Mouse (Mus musculus) 416B (cell line): ENCODE measurements around the gene Nr1d2.
"Not testable (repeated sequence)": the region's sequence is repeated elsewhere in the genome, so short reads cannot be mapped to it uniquely, and the experiment has no call there.

Source experiments
- DNase-seq: peaks from one replicate; pipeline ENCODE4 v3.0.0; 2011; ENCODE audit warnings: low read depth

Nr1d2 gene

DNA sequence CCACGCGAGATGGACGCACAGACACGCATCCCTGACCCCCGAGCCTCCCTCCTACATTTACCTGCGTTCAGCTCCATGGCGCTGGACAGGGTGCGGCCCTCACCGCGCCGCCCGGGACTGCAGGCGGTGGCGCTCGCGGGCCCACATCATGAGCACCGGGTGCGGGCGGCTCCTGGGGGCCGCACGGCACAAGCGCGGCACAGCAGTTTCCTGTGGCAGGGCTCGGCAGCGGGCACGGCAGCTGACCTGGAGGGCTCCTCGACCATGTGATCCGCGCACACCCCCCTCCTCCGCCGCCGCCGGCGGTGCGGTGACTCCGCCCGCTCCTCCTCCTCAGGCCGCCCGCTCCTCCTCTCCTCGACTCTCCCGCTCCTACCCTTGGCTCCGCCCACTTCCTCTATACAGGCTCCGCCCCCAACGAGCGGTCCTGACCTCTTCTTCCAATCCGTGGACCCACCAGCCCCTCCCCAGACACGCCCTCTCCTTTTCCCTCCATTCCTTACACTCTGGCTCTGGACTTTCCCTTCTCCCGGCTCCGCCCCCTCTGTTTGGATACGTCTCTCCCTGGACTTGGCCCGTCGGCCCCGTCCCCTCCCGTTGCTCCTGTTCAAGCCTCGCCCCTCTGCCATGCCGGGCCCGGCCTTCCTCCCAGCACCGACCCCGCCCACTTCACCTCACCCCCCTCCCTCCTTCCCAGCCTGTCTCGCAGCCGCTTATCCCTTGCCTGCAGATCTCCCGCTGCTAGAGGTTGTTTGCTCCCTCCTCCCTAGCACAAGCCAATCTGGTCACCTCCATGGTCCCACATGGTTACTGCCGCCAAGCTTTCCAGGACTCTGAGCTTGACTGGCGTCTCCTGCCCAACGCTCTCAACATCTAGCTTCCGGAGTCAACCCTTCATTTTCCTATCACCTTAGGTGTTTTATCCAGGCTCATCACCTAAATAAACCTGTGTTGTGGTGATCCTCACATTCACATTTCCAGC, at the start of gene Nr1d2:
Gene Nr1d2 (minus strand): TSS at position 378 of the 982 bp plus-strand sequence.
- DNase-seq, result peak; percentile 97

- no peak for DNase-seq
These were observed 48.5 kb upstream of the Nr1d2 start for GRCm38 (mm10) chr14:18287391-18287790.

DNA sequence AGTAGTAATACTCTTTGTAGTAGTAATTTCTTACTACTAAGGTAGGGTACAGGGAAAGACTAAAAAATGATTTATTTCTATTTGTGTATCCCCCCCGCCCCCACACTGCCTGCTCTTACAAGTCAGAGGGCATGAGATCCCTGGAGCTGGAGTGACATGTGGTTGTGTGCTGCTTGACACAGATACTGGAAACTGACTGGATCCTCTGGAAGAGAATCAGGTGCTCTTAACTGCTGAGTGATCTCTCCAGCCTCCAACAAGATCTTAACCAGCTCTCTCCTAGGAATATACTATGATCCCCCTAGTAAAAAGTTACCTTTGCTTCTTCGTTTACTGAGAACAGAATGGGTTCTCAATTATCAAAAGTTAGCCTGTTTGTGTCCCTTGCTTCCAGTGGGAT, 47.5 kb upstream of the Nr1d2 start:
- DNase-seq, result no peak

DNA sequence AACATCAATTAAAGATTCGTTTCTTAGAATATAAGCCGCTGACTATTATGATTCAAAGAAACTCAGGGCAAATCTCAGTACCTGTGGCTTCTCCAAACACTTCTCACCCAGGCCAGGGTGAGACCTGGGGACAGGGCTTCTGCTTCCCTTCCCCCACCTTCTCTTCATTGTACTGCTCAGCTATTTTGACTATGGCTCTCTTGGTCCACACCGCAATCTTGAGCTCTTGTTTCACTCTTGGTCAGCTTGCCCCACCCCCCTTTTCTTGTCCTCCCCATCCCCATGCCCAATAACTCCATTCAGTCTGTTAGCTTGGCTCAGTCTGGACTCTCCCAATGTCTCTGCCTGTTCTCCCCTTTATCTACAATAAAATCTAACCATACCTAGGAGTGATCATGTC, 46.5 kb upstream of the Nr1d2 start:
- no peak for DNase-seq

GRCm38 (mm10) chr14:18284581-18284980, 45.7 kb upstream of the Nr1d2 start:
- DNase-seq, result peak; percentile 63

- no peak for DNase-seq
These were observed 41.4 kb upstream of the Nr1d2 start for GRCm38 (mm10) chr14:18280375-18280774.

DNA sequence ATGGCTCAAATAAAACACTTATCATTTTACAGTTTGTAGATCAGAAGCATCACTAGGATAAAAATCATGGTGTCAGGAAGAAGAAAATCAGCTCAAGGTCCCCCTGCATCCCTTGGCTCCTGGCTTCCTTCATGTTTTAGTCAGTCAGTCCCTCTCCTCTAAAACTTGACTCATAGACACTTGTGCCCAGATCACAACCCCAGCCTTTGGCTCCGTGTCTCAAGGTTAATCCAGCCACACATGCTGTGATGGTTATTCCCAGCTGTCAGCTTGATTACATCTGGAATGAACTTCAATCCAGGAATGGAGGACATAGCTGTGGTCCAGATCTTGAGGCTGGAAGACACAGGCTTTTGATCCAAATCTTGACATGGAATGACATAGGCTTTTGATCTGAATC, 35.6 kb upstream of the Nr1d2 start:
- no peak for DNase-seq

DNA sequence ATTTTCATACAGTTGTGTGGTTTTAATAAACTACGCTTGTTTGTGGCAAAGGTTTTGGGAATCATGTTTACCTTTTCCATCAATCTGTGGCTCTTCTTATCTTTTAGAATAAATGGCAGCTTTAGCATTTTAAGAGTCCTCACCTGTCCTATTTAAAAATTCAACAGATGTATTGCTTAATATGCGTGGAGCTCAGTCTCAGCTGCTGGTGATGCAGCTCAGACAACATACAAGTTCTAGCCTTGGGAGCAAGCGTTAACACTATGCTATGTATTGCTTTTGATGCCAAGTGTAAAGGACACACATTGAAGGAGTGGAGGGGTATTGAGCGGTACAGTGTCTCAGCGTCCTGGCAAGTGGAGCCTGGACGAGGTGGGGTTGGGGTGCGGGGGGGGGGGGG, 32.7 kb upstream of the Nr1d2 start:
- peak; percentile 46 for DNase-seq

GRCm38 (mm10) chr14:18270529-18271441, 31.9 kb upstream of the Nr1d2 start, which contains the start of the genes Nkiras1 and Rpl15:
Nkiras1 (plus strand) TSS chr14:18271136.
Rpl15 (minus strand) TSS chr14:18271391.
- peak; percentile 99 for DNase-seq

- DNase-seq, result not testable (repeated sequence)
These were observed 31.1 kb upstream of the Nr1d2 start for GRCm38 (mm10) chr14:18269947-18270528.

DNA sequence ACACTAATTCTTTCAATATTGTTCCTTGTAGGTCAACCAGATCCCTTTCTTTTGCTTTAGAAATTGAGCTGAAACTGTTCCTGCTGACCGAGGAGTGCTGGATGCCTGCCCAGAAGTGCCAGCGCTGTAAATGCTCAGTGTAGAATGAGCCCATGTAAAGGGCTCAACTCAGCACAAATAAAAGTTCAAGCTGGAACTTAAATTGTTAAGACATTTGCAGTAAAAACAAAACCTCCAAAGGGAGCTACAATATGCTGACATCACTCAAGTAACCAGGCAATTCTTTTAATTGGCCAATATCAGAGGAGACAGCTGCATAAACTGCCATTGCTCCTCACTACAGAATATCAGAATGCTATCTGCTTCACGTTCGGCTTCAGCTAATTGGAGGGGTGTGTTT, 24.5 kb upstream of the Nr1d2 start:
- DNase-seq, result no peak

- DNase-seq, result no peak
These were observed 22.3 kb upstream of the Nr1d2 start for GRCm38 (mm10) chr14:18261203-18261602.

DNA sequence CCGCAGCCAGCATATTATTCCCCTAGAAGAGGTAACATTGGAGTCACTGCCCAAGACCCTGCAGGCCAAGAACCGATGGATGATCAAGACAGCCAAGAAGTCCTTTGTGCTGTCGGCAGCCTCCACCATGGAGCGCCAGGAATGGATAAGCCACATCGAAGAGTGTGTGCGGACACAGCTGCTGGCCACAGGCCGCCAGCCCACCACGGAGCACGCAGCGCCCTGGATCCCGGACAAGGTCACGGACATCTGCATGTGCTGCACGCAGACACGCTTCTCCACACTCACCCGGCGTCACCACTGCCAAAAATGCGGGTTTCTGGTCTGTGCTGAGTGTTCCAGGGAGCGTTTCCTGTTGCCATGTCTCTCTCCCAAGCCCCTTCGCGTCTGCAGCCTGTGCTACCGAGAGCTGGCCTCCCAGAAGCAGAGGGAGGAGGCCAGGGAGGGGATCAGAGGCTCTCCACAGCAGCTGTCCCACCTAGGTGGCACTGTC, 3.8 kb upstream of the Nr1d2 start:
- DNase-seq, result no peak

DNA sequence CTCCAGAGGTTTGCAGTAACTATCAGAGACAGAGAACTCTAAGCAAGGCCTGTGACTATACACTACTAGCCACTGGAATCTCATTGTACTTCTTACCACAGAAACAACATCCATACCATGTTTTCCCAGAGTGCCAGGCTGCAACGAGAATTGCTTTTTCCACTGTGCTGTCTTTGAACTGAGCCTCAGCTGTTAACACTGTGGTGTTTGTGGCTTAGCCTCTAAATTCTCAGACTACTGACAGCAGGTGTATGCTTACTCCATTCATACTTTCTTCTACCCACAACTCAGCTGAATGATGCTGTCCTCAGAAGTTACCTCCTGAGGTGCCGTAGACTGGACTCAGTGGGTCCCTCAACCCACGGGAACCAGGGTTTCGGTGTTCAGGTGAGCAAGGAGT, 2.9 kb upstream of the Nr1d2 start:
- no peak for DNase-seq

- no peak for DNase-seq
These were observed 1.2 kb upstream of the Nr1d2 start for GRCm38 (mm10) chr14:18240132-18240531.

- DNase-seq, result peak; percentile 97
These were observed 687 bp downstream of the Nr1d2 start for GRCm38 (mm10) chr14:18238131-18238749.

GRCm38 (mm10) chr14:18237381-18237780, 1.5 kb downstream of the Nr1d2 start:
- DNase-seq, result peak; percentile 22

- peak; percentile 28 for DNase-seq
These were observed 2.3 kb downstream of the Nr1d2 start for GRCm38 (mm10) chr14:18236496-18237235.

- DNase-seq, result peak; percentile 68
These were observed 4.7 kb downstream of the Nr1d2 start for GRCm38 (mm10) chr14:18233981-18234960.
